Mouse (Mus musculus) lung, adult 2 months (tissue): Measurements from ENCODE around the gene Tas2r115.

ENCODE experiments used
- CTCF ChIP-seq: fragments of 200-500 bp; IDR thresholded peaks from 2 replicates; pipeline ENCODE4 v1.5.1; 2011; ENCODE audit warnings: mild to moderate bottlenecking, low read length, control low read depth; ENCODE audit not compliant: insufficient read depth
- POLR2A ChIP-seq: fragments of 200-500 bp; IDR thresholded peaks from 2 replicates; pipeline ENCODE4 v1.6.1; 2011; ENCODE audit warnings: low read depth, mild to moderate bottlenecking, control low read depth, low read length, borderline replicate concordance; ENCODE audit errors: extremely low read depth

DNA sequence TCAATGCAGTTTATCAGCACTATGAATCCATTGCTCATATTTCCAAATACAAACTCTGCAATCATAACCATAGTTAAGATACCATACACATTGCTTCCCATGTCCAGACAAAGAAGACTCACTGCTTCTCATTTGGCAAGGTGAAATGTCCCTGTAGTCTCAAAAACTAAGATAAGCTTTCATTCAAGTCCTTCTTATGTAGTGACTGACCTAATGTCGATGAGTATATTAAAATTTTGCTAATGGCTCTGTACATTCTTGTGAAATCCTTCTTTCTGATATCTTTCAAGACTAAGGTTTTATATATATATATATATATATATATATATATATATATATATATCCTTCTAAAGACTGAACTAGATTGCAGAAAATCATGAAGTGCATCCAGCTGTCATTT is 36.9 kb downstream of the Tas2r115 start, which contains the start of gene Tas2r121:
- TF ChIP-seq CTCF (no peak), POLR2A (no peak)
